ENCODE assay signal across 27 mouse cellular contexts in the genomic region with DNA sequence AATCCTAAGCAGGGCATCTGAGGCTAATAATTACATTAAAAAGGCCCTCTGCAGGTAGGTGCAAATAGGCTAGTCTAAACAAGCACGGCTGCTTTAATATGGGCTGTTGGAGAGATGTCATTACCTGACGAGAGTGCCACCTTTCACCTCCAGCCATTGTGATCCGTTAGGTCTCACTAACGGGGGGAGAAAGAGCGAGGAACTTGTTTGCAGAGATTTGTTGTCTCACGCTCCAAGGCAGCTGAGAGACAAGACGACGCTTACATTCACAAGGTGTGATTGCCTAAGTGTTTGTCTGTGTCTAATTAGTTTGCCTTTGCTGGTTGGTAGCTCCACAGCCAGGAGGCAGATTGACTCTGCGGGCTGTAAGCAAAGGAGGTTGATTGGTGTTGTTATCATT.
A peak's percentile ranks its signal among the peaks of the same experiment; 100 is the strongest.
DNase-seq lines count a peak whose midpoint lies in the region; ATAC-seq lines count a peak whose summit lies in the region.
"Had no signal": no experiment of that assay in that cellular context is flagged by ENCODE, and none has a peak within 500 bp of the region (broad histone marks: within the 10 kb centered on the region; RNA-seq: fewer than 3 reads in every experiment).

No protein-coding gene starts in this region.

- H3K36me3 ChIP-seq in forebrain, embryonic 11.5 days (ENCODE audit: control insufficient read depth, insufficient read depth, low read length) = no peaks in the 10 kb centered on the region
- no peaks in the 10 kb centered on the region for H3K36me3 ChIP-seq in forebrain, embryonic 16.5 days (ENCODE audit: control insufficient read depth, insufficient read depth)
- no peaks in the 10 kb centered on the region for H3K36me3 ChIP-seq in forebrain, embryonic 14.5 days (ENCODE audit: control insufficient read depth, insufficient read depth, low read length)
- no peaks in the 10 kb centered on the region for H3K36me3 ChIP-seq in forebrain, embryonic 15.5 days
- no peaks in the 10 kb centered on the region for H3K36me3 ChIP-seq in midbrain, embryonic 11.5 days (ENCODE audit: control insufficient read depth, insufficient read depth, low read length)
- no peaks in the 10 kb centered on the region for H3K36me3 ChIP-seq in midbrain, embryonic 13.5 days
- no peaks in the 10 kb centered on the region for H3K36me3 ChIP-seq in neural tube, embryonic 13.5 days
- H3K36me3 ChIP-seq in neural tube, embryonic 15.5 days = no peaks in the 10 kb centered on the region
- H3K36me3 ChIP-seq: embryonic facial prominence, embryonic 13.5 days; embryonic facial prominence, embryonic 15.5 days; G1E had no signal

- peak; percentile 25 for DNase-seq in forebrain, embryonic 11.5 days (ENCODE audit: low spot score)
- DNase-seq in forebrain, embryonic 14.5 days (ENCODE audit: low spot score) = peak; percentile 36
- DNase-seq in midbrain, embryonic 11.5 days (ENCODE audit: low spot score, missing footprints) = peak; percentile 64
- DNase-seq: adrenal gland, adult 8-10 months; adrenal gland, postnatal 14 days; adrenal gland, postnatal 36 days; B cell, adult 2 months; cerebellum, adult 11 months; cerebellum, adult 18-20 months; cerebellum, adult 8-10 months; cerebellum, adult 9-11 months; cerebellum, postnatal 14 days; cerebellum, postnatal 36 days; embryo, embryonic 11 days had no signal

- no peak overlapping the region for H3K9ac ChIP-seq in forebrain, embryonic 11.5 days (ENCODE audit: low read length)
- H3K9ac ChIP-seq in forebrain, embryonic 16.5 days (replicated peaks; ENCODE audit: low read depth, low read length) = no peak overlapping the region
- no peak overlapping the region for H3K9ac ChIP-seq in forebrain, embryonic 14.5 days (ENCODE audit: low read length)
- no peak overlapping the region for H3K9ac ChIP-seq in forebrain, embryonic 15.5 days (replicated peaks)
- H3K9ac ChIP-seq in midbrain, embryonic 11.5 days (ENCODE audit: low read length) = no peak overlapping the region
- H3K9ac ChIP-seq in midbrain, embryonic 13.5 days (replicated peaks) = no peak overlapping the region
- H3K9ac ChIP-seq in neural tube, embryonic 13.5 days = no peak overlapping the region
- no peak overlapping the region for H3K9ac ChIP-seq in neural tube, embryonic 15.5 days (replicated peaks)
- H3K9ac ChIP-seq: embryonic facial prominence, embryonic 13.5 days; embryonic facial prominence, embryonic 15.5 days; forebrain, embryonic 13.5 days had no signal

- H3K27me3 ChIP-seq in forebrain, embryonic 11.5 days (ENCODE audit: control insufficient read depth, insufficient read depth, low read length) = no peaks in the 10 kb centered on the region
- no peaks in the 10 kb centered on the region for H3K27me3 ChIP-seq in forebrain, embryonic 16.5 days (replicated peaks; ENCODE audit: control insufficient read depth, insufficient read depth, low read length)
- no peaks in the 10 kb centered on the region for H3K27me3 ChIP-seq in forebrain, embryonic 14.5 days (replicated peaks; ENCODE audit: control insufficient read depth, insufficient read depth, low read length)
- no peaks in the 10 kb centered on the region for H3K27me3 ChIP-seq in forebrain, embryonic 15.5 days
- H3K27me3 ChIP-seq in midbrain, embryonic 11.5 days (ENCODE audit: control insufficient read depth, insufficient read depth, low read length) = no peaks in the 10 kb centered on the region
- no peaks in the 10 kb centered on the region for H3K27me3 ChIP-seq in midbrain, embryonic 13.5 days
- H3K27me3 ChIP-seq in neural tube, embryonic 13.5 days = no peaks in the 10 kb centered on the region
- no peaks in the 10 kb centered on the region for H3K27me3 ChIP-seq in neural tube, embryonic 15.5 days (replicated peaks)
- H3K27me3 ChIP-seq: embryonic facial prominence, embryonic 13.5 days; embryonic facial prominence, embryonic 15.5 days; forebrain, embryonic 13.5 days had no signal

- 51% methylated on average over 9 of the region's 9 CpGs for WGBS in forebrain, embryonic 11.5 days
- 35% methylated on average over 9 of the region's 9 CpGs for WGBS in forebrain, embryonic 16.5 days
- WGBS in forebrain, embryonic 14.5 days = 25% methylated on average over 9 of the region's 9 CpGs
- WGBS in forebrain, embryonic 15.5 days = 34% methylated on average over 9 of the region's 9 CpGs
- 63% methylated on average over 9 of the region's 9 CpGs for WGBS in midbrain, embryonic 11.5 days
- 56% methylated on average over 9 of the region's 9 CpGs for WGBS in midbrain, embryonic 13.5 days
- 31% methylated on average over 9 of the region's 9 CpGs for WGBS in neural tube, embryonic 13.5 days
- WGBS in neural tube, embryonic 15.5 days = 26% methylated on average over 9 of the region's 9 CpGs

- no peak for ATAC-seq in forebrain, embryonic 11.5 days (replicated peaks; ENCODE audit: low FRiP score)
- ATAC-seq in forebrain, embryonic 16.5 days = no peak
- no peak for ATAC-seq in forebrain, embryonic 14.5 days
- ATAC-seq in forebrain, embryonic 15.5 days (replicated peaks) = no peak
- ATAC-seq in midbrain, embryonic 11.5 days (ENCODE audit: low FRiP score) = no peak
- no peak for ATAC-seq in midbrain, embryonic 13.5 days
- peak; percentile 40; the same call in 1 of the 2 replicates for ATAC-seq in neural tube, embryonic 13.5 days (ENCODE audit: low read depth)
- ATAC-seq in neural tube, embryonic 15.5 days (ENCODE audit: low FRiP score) = no peak
- ATAC-seq: activated CD4-positive, CD25-positive, alpha-beta regulatory T cell, adult 4 months; CD4-positive, CD25-positive, alpha-beta regulatory T cell, adult 4 months; forebrain, embryonic 13.5 days; Patski had no signal

- no peak overlapping the region for H3K4me2 ChIP-seq in forebrain, embryonic 11.5 days (ENCODE audit: low read depth, low read length, severe bottlenecking)
- H3K4me2 ChIP-seq in forebrain, embryonic 16.5 days (ENCODE audit: low read length) = no peak overlapping the region
- no peak overlapping the region for H3K4me2 ChIP-seq in forebrain, embryonic 14.5 days (ENCODE audit: low read length)
- no peak overlapping the region for H3K4me2 ChIP-seq in forebrain, embryonic 15.5 days (replicated peaks)
- H3K4me2 ChIP-seq in midbrain, embryonic 11.5 days = no peak overlapping the region
- H3K4me2 ChIP-seq in midbrain, embryonic 13.5 days (replicated peaks) = no peak overlapping the region
- no peak overlapping the region for H3K4me2 ChIP-seq in neural tube, embryonic 13.5 days
- H3K4me2 ChIP-seq in neural tube, embryonic 15.5 days = no peak overlapping the region
- H3K4me2 ChIP-seq: embryonic facial prominence, embryonic 13.5 days; embryonic facial prominence, embryonic 15.5 days; forebrain, embryonic 13.5 days had no signal

- no peak overlapping the region for H3K27ac ChIP-seq in forebrain, embryonic 11.5 days (ENCODE audit: low read depth, low read length)
- no peak overlapping the region for H3K27ac ChIP-seq in forebrain, embryonic 16.5 days (ENCODE audit: low read length)
- H3K27ac ChIP-seq in forebrain, embryonic 14.5 days (ENCODE audit: low read depth, low read length) = no peak overlapping the region
- H3K27ac ChIP-seq in forebrain, embryonic 15.5 days (replicated peaks) = no peak overlapping the region
- no peak overlapping the region for H3K27ac ChIP-seq in midbrain, embryonic 11.5 days (ENCODE audit: low read depth, low read length)
- H3K27ac ChIP-seq in midbrain, embryonic 13.5 days = no peak overlapping the region
- H3K27ac ChIP-seq in neural tube, embryonic 13.5 days (replicated peaks) = no peak overlapping the region
- no peak overlapping the region for H3K27ac ChIP-seq in neural tube, embryonic 15.5 days (replicated peaks)
- H3K27ac ChIP-seq: embryonic facial prominence, embryonic 13.5 days; embryonic facial prominence, embryonic 15.5 days; forebrain, embryonic 13.5 days had no signal

- H3K9me3 ChIP-seq in forebrain, embryonic 11.5 days (ENCODE audit: control insufficient read depth, low read length) = no peaks in the 10 kb centered on the region
- H3K9me3 ChIP-seq in forebrain, embryonic 16.5 days (ENCODE audit: control insufficient read depth, low read length) = no peaks in the 10 kb centered on the region
- no peaks in the 10 kb centered on the region for H3K9me3 ChIP-seq in forebrain, embryonic 14.5 days (replicated peaks; ENCODE audit: control insufficient read depth, low read length)
- no peaks in the 10 kb centered on the region for H3K9me3 ChIP-seq in forebrain, embryonic 15.5 days
- no peaks in the 10 kb centered on the region for H3K9me3 ChIP-seq in midbrain, embryonic 11.5 days (ENCODE audit: control insufficient read depth, low read length)
- no peaks in the 10 kb centered on the region for H3K9me3 ChIP-seq in midbrain, embryonic 13.5 days
- no peaks in the 10 kb centered on the region for H3K9me3 ChIP-seq in neural tube, embryonic 13.5 days
- H3K9me3 ChIP-seq in neural tube, embryonic 15.5 days (replicated peaks) = no peaks in the 10 kb centered on the region
- H3K9me3 ChIP-seq: embryonic facial prominence, embryonic 13.5 days; embryonic facial prominence, embryonic 15.5 days; forebrain, embryonic 13.5 days had no signal

- H3K4me3 ChIP-seq in forebrain, embryonic 11.5 days (ENCODE audit: low read depth, low read length) = no peak overlapping the region
- no peak overlapping the region for H3K4me3 ChIP-seq in forebrain, embryonic 16.5 days (replicated peaks; ENCODE audit: low read length)
- H3K4me3 ChIP-seq in forebrain, embryonic 14.5 days (ENCODE audit: low read depth, low read length) = no peak overlapping the region
- H3K4me3 ChIP-seq in forebrain, embryonic 15.5 days = no peak overlapping the region
- H3K4me3 ChIP-seq in midbrain, embryonic 11.5 days (ENCODE audit: low read depth, low read length) = no peak overlapping the region
- no peak overlapping the region for H3K4me3 ChIP-seq in midbrain, embryonic 13.5 days (replicated peaks)
- no peak overlapping the region for H3K4me3 ChIP-seq in neural tube, embryonic 13.5 days
- no peak overlapping the region for H3K4me3 ChIP-seq in neural tube, embryonic 15.5 days (replicated peaks)
- H3K4me3 ChIP-seq: embryonic facial prominence, embryonic 13.5 days; embryonic facial prominence, embryonic 15.5 days; erythroblast, embryonic 14.5 days; forebrain, embryonic 13.5 days had no signal

- H3K4me1 ChIP-seq in forebrain, embryonic 11.5 days (replicated peaks; ENCODE audit: control insufficient read depth, insufficient read depth, low read length) = no peaks in the 10 kb centered on the region
- 0 out of 2 replicates have a peak, but pooled peaks cover 3% of the 10 kb centered on the region for H3K4me1 ChIP-seq in forebrain, embryonic 16.5 days (replicated peaks; ENCODE audit: control insufficient read depth, insufficient read depth, low read length)
- no peaks in the 10 kb centered on the region for H3K4me1 ChIP-seq in forebrain, embryonic 14.5 days (ENCODE audit: control insufficient read depth, insufficient read depth, low read length)
- H3K4me1 ChIP-seq in forebrain, embryonic 15.5 days = no peaks in the 10 kb centered on the region
- no peaks in the 10 kb centered on the region for H3K4me1 ChIP-seq in midbrain, embryonic 11.5 days (ENCODE audit: control insufficient read depth, insufficient read depth, low read length)
- H3K4me1 ChIP-seq in midbrain, embryonic 13.5 days (replicated peaks) = peaks cover 10% of the 10 kb centered on the region; the same call in 1 of the 2 replicates
- 0 out of 2 replicates have a peak, but pooled peaks cover 3% of the 10 kb centered on the region for H3K4me1 ChIP-seq in neural tube, embryonic 13.5 days (replicated peaks)
- H3K4me1 ChIP-seq in neural tube, embryonic 15.5 days = peaks cover 4% of the 10 kb centered on the region; the same call in 1 of the 2 replicates
- H3K4me1 ChIP-seq: embryonic facial prominence, embryonic 13.5 days; embryonic facial prominence, embryonic 15.5 days; forebrain, embryonic 13.5 days had no signal
